Mouse (Mus musculus) midbrain, postnatal 0 days (tissue): ENCODE measurements at regions not wholly inside any gene's neighbourhood (a gene's known extent, or its start where the extent isn't known, plus 50 kb on each side); places are given as distances from the start of the nearest gene placed in this dataset.

ENCODE experiments used
- ATAC-seq: fragments of 200-750 bp; cut with Nextera tagmentation; 2 replicates; pipeline ENCODE4 v1.8.0; 2017; ENCODE audit warnings: moderate number of reproducible peaks, mild to moderate bottlenecking, moderate TSS enrichment, moderate library complexity; ENCODE audit not compliant: low FRiP score
- DNase-seq: peaks from one replicate; pipeline ENCODE4 v3.0.0-alpha.2; 2015; ENCODE audit warnings: low spot score
- H3K27ac ChIP-seq: fragments of 300-500 bp; sonication (generic); 2 replicates; pipeline ENCODE4 v1.5.1; 2014; ENCODE audit warnings: low read depth, mild to moderate bottlenecking, low read length, mixed read lengths
- H3K27me3 ChIP-seq: fragments of 300-500 bp; sonication (generic); 2 replicates; pipeline ENCODE4 v1.6.1; 2014; ENCODE audit warnings: low read length, control low read depth, mixed read lengths; ENCODE audit not compliant: insufficient read depth
- H3K36me3 ChIP-seq: fragments of 300-500 bp; sonication (generic); 2 replicates; pipeline ENCODE4 v1.6.1; 2014; ENCODE audit warnings: low read length, control low read depth, mixed read lengths; ENCODE audit not compliant: insufficient read depth
- H3K4me1 ChIP-seq: fragments of 300-500 bp; sonication (generic); 2 replicates; pipeline ENCODE4 v1.6.1; 2014; ENCODE audit warnings: mild to moderate bottlenecking, control low read depth, antibody characterized with exemption, low read length, mixed read lengths; ENCODE audit not compliant: insufficient read depth
- H3K4me2 ChIP-seq: fragments of 300-500 bp; sonication (generic); 2 replicates; pipeline ENCODE4 v1.6.1; 2014; ENCODE audit warnings: low read depth, mild to moderate bottlenecking, low read length, mixed read lengths; ENCODE audit not compliant: poor library complexity, severe bottlenecking
- H3K4me3 ChIP-seq: fragments of 300-500 bp; sonication (generic); 2 replicates; pipeline ENCODE4 v1.5.1; 2014; ENCODE audit warnings: low read depth, mild to moderate bottlenecking, low read length, moderate library complexity
- H3K9ac ChIP-seq: fragments of 300-500 bp; sonication (generic); replicated peaks from 2 replicates; pipeline ENCODE4 v1.6.1; 2014; ENCODE audit warnings: mild to moderate bottlenecking, low read length, moderate library complexity, mixed read lengths; ENCODE audit not compliant: poor library complexity, severe bottlenecking
- H3K9me3 ChIP-seq: fragments of 300-500 bp; sonication (generic); 2 replicates; pipeline ENCODE4 v1.6.1; 2016; ENCODE audit warnings: low read length, control low read depth
- CTCF ChIP-seq: IDR thresholded peaks from 2 replicates; pipeline ENCODE4 v1.5.1; 2016; ENCODE audit warnings: antibody characterized with exemption, mild to moderate bottlenecking
- WGBS: fragments of 180-500 bp; shearing (Covaris S2); extraction: QIAGEN DNeasy Blood & Tissue Kit; methylation state at CpG from one replicate; pipeline ENCODE4 v1.1.7; 2014; 5-methylcytosine and 5-hydroxymethylcytosine counted together

DNA sequence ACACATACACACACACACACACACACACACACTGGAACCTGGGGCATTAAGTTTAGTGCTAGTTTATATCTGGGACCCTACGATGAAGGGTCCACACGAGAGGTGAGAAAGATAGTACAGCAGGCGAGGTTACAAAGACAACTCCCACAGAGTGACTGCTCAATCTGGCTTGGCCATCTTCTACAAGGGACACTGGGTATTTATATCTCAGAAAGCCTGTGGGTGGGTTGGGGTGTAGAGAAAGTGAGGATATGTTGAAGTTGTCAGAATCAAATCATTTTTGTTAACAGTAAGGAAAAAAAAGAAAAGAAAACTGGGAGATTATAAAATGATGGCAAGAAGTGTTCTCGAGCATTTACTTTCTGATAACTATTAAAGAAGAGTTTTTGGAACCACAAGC is 138.8 kb downstream of the Ifi44 start:
- H3K27ac ChIP-seq = no peak overlapping the region
- H3K4me2 ChIP-seq = no peak overlapping the region
- H3K27me3 ChIP-seq = no peaks in the 10 kb centered on the region
- TF ChIP-seq CTCF = no peak
- ATAC-seq = no peak
- no peak overlapping the region for H3K9ac ChIP-seq
- H3K4me1 ChIP-seq = no peaks in the 10 kb centered on the region
- H3K36me3 ChIP-seq = no peaks in the 10 kb centered on the region
- H3K4me3 ChIP-seq = no peak overlapping the region
- WGBS = 86% methylated on average over 4 of the region's 4 CpGs
- no peaks in the 10 kb centered on the region for H3K9me3 ChIP-seq
- no peak for DNase-seq

- no peak overlapping the region for H3K4me3 ChIP-seq
- no peak overlapping the region for H3K4me2 ChIP-seq
- H3K9me3 ChIP-seq = no peaks in the 10 kb centered on the region
- no peaks in the 10 kb centered on the region for H3K27me3 ChIP-seq
- WGBS = 93% methylated on average over 5 of the region's 10 CpGs
- TF ChIP-seq CTCF = no peak
- H3K9ac ChIP-seq = no peak overlapping the region
- no peak overlapping the region for H3K27ac ChIP-seq
- no peaks in the 10 kb centered on the region for H3K4me1 ChIP-seq
- H3K36me3 ChIP-seq = no peaks in the 10 kb centered on the region
- DNase-seq (no peak), ATAC-seq (no peak)
Observed at GRCm38 (mm10) chr3:151607689-151608088, 142.1 kb downstream of the Ifi44 start.

DNA sequence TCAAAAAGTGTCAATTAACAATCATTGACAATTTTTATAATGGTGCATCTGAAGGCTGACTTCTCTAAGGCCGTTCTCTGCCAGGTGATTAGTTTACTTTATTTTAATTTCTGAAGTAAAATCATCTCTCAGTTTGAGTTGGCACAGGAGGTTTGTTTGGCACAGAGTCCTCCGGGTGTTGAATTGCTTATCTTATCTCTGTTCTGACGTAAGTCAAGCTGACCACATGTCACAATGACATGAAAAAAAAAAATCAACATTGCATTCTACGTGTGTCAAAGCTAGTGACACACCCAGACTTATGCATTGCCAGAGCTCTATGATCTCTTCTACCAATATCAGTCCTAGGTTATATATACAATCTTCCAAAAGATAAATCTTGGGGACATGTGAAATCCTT is 146.4 kb downstream of the Ifi44 start:
- no peak for TF ChIP-seq CTCF
- no peak overlapping the region for H3K4me2 ChIP-seq
- H3K4me1 ChIP-seq = no peaks in the 10 kb centered on the region
- no peaks in the 10 kb centered on the region for H3K9me3 ChIP-seq
- H3K4me3 ChIP-seq = no peak overlapping the region
- DNase-seq (no peak), ATAC-seq (no peak)
- H3K36me3 ChIP-seq = no peaks in the 10 kb centered on the region
- no peak overlapping the region for H3K9ac ChIP-seq
- H3K27ac ChIP-seq = no peak overlapping the region
- WGBS = 85% methylated on average over 4 of the region's 4 CpGs
- H3K27me3 ChIP-seq = no peaks in the 10 kb centered on the region
